Mouse (Mus musculus): Measurements from ENCODE around the gene Nat14.
A peak's percentile ranks its signal among the peaks of the same experiment; 100 is the strongest.
"Not testable (repeated sequence)": the region's sequence is repeated elsewhere in the genome, so short reads cannot be mapped to it uniquely, and the experiment has no call there.

The Nat14 gene

GRCm38 (mm10) chr7:4921824-4922482, at the start of gene Nat14:
Gene Nat14 (plus strand): TSS chr7:4922028.
- DNase-seq (ENCODE audit: low spot score): no peak

GRCm38 (mm10) chr7:4876753-4877221, 45.0 kb upstream of the Nat14 start, which contains the start of gene Isoc2a:
Gene Isoc2a (plus strand): TSS chr7:4877153.
- DNase-seq (ENCODE audit: low spot score): peak; percentile 77

- DNase-seq (ENCODE audit: low spot score): no peak
Measured at GRCm38 (mm10) chr7:4877226-4877625, 44.6 kb upstream of the Nat14 start.

DNA sequence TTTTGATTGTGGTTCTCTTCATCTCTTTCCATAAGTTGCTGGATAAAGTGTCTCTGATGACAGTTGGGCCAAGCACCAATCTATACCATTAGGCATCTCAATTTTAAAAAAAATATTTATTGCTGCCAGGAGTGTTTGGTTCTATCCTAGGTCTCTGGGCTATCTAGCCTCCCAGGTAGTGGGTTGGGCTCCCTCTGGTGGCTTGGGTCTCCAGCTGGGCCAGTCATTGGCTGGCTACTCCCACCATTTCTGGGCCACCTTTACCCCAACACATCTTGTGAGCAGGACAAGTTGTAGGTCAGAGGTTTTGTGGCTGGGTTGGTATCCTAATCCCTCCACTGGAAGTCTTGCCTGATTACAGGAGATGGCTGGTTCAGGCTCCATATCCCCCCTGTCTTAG, 43.6 kb upstream of the Nat14 start:
- DNase-seq (ENCODE audit: low spot score): peak; percentile 18

- DNase-seq (ENCODE audit: low spot score): not testable (repeated sequence)
Measured at GRCm38 (mm10) chr7:4879036-4879435, 42.8 kb upstream of the Nat14 start.

DNA sequence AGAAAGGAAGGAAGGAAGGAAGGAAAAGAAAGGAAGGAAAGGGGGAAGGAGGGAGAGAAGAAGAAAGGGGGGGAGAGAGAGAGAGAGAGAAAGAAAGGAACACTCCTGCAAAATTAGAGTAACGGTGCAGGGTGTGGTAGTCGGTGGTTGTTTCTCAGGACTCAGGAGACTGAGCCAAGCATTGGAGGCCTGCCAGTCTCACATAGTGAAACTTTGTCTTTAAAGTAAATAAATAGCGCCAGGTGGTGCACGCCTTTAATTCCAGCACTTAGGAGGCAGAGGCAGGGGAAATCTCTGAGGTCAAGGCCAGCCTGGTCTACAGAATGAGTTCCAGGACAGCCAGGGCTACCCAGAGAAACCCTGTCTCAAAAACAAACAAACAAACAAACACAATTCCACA, 35.1 kb upstream of the Nat14 start:
- no peak for DNase-seq (ENCODE audit: low spot score)

DNA sequence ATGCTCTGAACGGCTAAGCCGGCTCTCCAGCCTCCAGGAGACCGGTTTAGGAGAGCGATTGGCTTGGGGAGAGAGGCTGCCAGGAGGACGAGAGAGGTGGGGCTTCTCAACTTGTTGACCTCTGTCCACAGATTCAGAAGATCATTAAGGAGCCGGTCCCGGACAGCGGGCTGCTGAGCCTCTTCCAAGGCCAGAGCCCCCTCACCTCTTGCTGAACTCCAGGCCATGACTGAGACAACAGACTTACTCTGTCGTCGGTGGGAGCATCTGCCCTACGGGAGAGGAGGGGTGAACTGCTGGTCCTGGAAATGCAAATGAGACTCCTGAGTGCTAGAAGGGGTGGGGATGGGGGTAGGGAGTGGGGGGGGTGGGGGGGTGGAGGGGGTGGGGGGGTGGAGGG, 26.6 kb upstream of the Nat14 start:
- no peak for DNase-seq (ENCODE audit: low spot score)

DNA sequence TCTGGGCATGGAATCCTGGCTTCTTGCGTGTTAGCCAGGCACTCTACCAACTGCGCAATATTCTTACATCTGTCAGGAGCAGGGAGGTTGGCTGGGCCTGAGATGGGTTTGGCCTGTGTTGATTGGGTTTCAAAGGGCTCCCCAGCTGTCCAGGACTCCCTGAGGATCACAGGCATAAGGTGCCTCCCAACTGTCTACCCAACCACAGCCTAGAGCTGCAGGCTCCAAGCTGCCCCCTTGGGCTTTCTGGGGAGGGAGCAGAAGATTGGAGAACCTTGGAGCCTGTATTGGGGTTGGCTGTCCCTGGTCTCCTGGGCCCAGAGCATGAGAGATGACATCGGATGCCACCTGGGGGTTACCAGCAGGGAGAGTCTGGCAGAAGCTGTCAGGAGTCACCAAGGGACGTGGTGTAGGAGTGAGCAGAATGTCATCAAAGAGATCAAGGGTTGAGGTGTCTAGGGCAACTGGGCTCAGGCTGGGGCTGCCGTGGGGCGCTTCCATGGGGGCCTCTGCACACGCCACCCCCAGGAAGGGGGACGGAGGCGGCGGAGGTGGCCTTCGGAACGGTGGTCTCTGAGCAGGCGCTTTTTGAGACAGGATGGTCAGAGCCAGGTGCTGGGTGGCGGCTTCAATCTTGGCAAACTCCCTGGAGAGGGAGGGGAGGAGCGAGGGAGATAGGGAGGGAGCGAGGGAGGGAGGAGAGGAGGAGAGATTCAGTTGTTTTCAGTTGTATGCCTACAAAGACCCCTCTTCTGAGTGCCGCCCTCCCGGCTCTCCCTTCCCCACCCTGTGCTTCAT, 22.8 kb upstream of the Nat14 start:
- no peak for DNase-seq (ENCODE audit: low spot score)

DNA sequence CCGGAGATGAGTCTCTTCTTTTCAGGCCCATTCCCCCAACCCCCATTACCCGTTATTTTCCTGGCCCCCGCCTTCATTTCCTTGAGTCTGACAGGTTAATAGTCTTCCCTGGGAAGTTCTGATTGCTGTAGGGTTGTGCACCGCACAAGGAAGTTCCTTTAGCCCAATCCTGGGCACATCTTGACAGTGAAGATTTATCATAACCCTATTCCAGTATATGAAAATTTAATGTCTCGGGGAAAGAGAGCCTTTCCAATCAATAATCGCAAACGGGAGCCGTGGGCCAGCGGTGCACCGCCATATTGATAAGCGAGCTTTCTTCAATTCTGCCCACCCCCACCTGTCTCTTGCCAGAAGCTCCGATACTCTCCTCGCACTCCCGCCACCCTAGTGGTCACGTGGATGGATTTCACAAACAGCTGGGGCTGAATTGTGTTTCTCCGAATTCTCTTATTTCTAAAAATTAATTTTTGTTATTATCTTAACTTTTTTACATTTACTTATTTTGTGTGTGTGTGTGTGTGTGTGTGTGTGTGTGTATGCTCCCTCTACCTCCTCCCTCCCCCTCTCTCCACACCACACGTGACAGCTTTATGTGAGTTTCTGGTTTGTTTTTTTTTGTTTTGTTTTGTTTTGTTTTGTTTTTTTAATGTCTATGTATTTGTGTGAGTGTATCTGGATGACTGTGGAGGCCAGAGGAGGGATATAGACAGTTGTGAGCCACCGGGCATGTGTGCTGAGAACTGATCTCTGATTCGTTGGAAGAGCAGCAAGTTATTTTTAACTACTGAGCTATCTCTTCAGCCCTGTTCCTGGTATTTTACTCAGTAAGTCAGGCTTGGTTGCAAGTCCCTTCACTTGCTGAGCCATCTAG, 21.9 kb upstream of the Nat14 start:
- no peak for DNase-seq (ENCODE audit: low spot score)

DNA sequence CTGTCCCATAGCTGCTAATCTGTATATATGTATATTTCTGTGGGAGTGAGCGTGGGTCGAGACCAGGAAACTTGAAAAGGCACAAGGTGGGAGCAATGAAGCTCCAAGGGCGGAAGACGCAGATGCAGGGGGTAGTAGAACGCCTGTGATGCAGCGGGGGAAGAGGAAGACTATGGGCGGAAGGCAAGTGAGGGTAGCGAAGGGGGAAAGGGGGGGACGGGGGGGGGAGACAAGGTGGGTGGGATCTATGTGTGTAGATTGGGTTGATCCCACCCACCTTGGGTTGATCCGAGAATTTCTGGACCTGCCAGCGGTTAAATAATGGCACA, 21.3 kb upstream of the Nat14 start:
- DNase-seq (ENCODE audit: low spot score): no peak

DNA sequence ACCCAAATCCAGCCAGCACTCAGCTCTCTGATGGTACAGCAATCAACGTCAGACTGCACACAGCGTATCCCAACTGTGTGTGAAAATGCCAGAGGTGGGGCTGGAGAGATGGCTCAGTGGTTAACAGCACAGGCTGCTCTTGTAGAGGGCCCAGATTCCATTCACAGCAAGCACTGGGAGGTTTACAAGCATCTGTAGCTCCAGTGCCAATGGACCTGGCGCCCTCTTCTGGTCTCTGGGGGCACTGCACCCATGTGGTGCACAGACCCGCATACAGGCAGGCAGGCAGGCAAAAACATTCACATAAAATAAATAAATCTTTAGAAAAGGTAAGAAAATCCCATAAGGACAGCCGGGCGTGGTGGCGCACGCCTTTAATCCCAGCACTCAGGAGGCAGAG, 20.7 kb upstream of the Nat14 start:
- DNase-seq (ENCODE audit: low spot score): no peak

- DNase-seq (ENCODE audit: low spot score): no peak
Measured at GRCm38 (mm10) chr7:4902404-4902803, 19.4 kb upstream of the Nat14 start.

DNA sequence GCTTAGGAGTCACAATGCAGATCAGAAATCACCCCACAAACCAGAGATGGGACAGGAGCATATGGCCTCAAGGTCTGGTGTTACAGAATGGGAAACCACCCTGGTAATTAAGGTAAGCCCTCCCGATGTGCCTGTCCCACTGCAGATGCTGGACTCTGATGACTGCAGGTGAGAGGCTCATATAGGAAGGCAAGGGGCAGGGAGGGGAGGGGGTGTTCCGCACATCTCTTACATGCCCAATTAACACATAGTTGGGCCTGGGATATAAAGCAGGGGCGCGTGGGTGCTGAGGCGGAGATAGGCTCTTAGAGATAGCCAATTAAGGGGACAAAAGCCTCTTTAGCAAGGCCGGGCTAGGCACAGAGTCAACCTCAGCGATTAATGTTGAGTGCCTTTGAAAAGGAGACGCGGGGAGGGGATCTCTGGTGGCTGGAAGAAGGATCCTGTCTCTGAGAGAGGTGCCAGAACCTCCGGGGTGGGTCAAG, 15.3 kb upstream of the Nat14 start, which contains the start of gene Gm36210:
Gm36210 (minus strand) TSS at position 51 of the 485 bp plus-strand sequence.
- no peak for DNase-seq (ENCODE audit: low spot score)

DNA sequence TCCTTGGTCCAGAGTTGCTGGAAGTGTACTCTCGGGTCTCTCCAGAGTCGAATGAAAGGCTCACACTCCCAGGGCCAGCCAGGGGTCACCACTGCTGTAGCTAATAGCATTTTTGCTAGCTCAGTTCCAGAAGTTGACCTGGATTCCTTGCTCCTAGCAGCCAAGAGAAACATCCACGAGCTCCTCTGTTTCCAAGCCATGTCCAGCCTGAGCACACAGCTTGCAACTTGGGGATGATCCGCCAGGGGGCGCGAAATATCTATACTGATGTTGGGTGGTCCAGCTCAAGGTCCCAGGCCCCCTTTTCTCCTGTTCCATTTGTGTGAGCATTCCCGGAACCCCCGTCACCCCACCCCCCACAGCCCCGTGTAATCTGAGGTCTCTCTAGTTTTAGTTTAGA, 10.3 kb upstream of the Nat14 start:
- peak; percentile 57 for DNase-seq (ENCODE audit: low spot score)

DNA sequence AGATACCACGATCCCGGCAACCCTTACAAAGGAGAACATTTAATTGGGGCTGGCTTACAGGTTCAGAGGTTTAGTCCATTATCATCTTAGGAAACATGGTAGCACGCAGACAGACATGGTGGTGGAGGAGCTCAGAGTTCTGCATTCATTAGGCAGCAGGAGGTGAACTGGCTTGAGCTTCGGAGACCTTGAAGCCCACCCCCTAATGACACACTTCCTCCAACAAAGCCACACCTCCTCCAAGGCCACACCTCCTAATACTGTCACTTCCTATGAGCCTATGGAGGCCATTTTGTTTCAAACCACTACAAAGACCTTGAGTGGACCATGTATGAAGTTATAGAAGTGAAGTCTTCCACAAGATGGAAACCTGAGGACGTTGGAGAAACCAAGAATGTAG, 9.6 kb upstream of the Nat14 start:
- no peak for DNase-seq (ENCODE audit: low spot score)

DNA sequence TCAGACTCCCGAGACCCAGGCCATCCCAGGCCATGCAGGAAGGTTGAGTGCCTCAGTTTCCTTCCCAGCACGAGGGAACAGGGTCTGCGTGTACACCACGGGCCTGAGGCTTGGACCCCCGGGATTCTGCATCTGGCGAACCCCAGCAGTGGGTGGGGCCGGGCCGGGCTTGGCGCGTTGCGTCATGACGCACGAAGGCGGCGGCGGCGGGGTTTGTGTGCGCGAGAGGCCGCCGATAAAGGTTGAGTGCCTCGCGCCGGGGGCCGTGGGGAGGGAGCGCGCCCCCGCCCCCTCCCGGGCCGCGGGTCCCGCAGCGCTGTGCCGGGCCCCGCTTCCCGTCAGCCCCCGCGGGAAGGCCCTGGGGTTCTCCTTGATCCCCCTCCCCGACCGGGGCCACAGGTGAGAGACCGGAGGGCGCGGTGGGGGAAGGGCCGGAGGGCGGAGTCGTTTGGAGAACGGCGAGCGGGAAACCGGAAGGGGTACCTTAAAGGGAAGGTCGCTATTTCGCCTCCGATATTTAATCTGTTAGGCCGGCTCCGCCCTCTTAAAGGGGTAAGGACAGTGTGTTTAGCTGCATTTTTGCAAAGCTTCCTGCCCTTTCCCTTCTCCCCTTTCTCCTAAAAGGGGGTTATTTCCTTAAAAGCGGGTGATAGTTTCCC, 6.7 kb upstream of the Nat14 start, which contains the start of gene Zfp628:
Zfp628 (plus strand) TSS at position 211 of the 659 bp plus-strand sequence.
- DNase-seq (ENCODE audit: low spot score): peak; percentile 92

DNA sequence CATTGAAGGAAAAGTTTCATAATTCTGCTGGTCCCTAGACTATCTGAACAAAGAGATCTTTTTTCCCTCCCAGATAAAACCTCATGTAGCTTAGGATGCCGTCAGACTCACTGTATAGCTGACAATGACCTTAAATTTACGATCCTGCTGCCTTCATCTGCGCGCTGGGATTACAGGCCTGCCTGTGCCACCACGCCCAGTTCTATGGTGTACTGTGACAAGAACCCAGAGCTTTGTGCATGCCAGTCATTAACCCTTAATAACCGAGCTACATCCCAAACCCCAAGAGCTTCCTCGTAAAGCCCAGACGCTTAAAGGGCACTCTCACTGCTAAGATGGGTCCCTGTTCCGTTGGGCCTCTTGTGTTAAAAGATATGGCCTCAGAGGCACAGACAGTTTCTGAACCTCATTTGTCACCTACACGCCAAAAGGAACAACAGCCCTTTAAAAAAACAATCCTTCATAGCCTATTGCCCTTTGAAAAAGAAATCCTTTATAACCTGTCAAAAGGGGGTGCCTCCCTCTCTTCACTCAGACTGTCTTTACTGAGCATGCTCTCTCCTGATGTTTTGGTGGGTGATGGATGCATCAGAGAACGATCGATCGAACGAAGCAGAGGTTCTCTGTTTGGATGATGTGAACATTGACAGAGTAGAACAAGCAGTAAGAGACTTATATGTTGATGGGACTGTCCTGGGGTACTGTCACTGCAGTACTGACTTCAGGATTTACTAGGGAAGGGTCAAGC, 6.0 kb upstream of the Nat14 start:
- no peak for DNase-seq (ENCODE audit: low spot score)

- no peak for DNase-seq (ENCODE audit: low spot score)
Measured at GRCm38 (mm10) chr7:4917494-4917893, 4.3 kb upstream of the Nat14 start.

GRCm38 (mm10) chr7:4918681-4919080, 3.1 kb upstream of the Nat14 start:
- DNase-seq (ENCODE audit: low spot score): no peak

DNA sequence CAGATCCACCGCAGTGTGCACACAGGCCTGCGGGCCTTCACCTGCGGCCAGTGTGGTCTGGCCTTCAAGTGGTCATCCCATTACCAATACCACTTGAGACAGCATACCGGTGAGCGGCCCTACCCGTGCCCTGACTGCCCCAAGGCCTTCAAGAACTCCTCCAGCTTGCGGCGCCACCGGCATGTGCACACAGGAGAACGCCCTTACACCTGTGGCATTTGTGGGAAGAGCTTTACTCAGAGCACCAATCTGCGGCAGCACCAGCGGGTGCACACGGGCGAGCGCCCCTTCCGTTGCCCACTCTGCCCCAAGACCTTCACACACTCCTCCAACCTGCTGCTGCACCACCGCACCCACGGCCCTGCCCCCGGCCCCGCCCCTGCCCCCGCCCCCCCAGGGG, 2.7 kb upstream of the Nat14 start:
- no peak for DNase-seq (ENCODE audit: low spot score)

DNA sequence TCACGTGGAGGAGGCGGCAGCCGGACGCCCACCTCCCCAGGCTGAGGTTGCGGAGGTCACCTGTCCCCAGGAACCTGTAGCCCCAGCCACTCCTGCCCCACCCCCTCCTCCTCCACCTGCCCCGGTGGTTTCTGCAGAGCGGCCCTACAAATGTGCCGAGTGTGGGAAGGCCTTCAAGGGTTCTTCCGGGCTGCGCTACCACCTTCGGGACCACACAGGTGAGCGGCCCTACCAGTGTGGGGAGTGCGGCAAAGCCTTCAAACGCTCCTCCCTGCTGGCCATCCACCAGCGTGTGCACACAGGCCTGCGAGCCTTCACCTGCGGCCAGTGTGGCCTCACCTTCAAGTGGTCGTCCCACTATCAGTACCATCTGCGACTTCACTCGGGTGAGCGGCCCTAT, 1.9 kb upstream of the Nat14 start:
- DNase-seq (ENCODE audit: low spot score): no peak
